Mouse (Mus musculus) heart, adult 9 months (tissue): ENCODE data around the gene Myh1.
A peak's percentile ranks its signal among the peaks of the same experiment; 100 is the strongest.

ENCODE experiments used
- DNase-seq, 2 experiments: peaks; one replicate each; pipeline ENCODE4 v3.0.0; 2022; ENCODE audit warnings: low spot score in 2 of 2

Gene Myh1

GRCm38 (mm10) chr11:67235639-67236358, 35.9 kb downstream of the Myh1 start:
- DNase-seq, result peak in 1 of 2 experiments; percentile 26

GRCm38 (mm10) chr11:67236799-67237198, 36.9 kb downstream of the Myh1 start:
- no peak for DNase-seq

- DNase-seq, result no peak
Observed at GRCm38 (mm10) chr11:67237481-67238079, 37.7 kb downstream of the Myh1 start, which contains the start of gene Myh4. TSS of gene Myh4 (plus strand) at chr11:67238029.

GRCm38 (mm10) chr11:67241051-67241450, 41.2 kb downstream of the Myh1 start:
- DNase-seq, result no peak

GRCm38 (mm10) chr11:67253691-67254090, 53.8 kb downstream of the Myh1 start:
- DNase-seq, result no peak

GRCm38 (mm10) chr11:67257048-67257447, 57.2 kb downstream of the Myh1 start:
- DNase-seq, result no peak

GRCm38 (mm10) chr11:67260956-67261355, 61.1 kb downstream of the Myh1 start:
- DNase-seq, result no peak
